Mouse (Mus musculus) cortical plate, adult 2 months (tissue): ENCODE data around the gene Scamp1.

ENCODE experiments used
- CTCF ChIP-seq: fragments of 200-500 bp; IDR thresholded peaks from 2 replicates; pipeline ENCODE4 v1.5.1; 2011; ENCODE audit warnings: mild to moderate bottlenecking, control low read depth, low read length; ENCODE audit not compliant: insufficient read depth; ENCODE audit errors: extremely low read depth
- POLR2A ChIP-seq: fragments of 200-500 bp; IDR thresholded peaks from 2 replicates; pipeline ENCODE4 v1.6.1; 2011; ENCODE audit warnings: mild to moderate bottlenecking, low read length, control low read depth; ENCODE audit not compliant: insufficient read depth; ENCODE audit errors: extremely low read depth

DNA sequence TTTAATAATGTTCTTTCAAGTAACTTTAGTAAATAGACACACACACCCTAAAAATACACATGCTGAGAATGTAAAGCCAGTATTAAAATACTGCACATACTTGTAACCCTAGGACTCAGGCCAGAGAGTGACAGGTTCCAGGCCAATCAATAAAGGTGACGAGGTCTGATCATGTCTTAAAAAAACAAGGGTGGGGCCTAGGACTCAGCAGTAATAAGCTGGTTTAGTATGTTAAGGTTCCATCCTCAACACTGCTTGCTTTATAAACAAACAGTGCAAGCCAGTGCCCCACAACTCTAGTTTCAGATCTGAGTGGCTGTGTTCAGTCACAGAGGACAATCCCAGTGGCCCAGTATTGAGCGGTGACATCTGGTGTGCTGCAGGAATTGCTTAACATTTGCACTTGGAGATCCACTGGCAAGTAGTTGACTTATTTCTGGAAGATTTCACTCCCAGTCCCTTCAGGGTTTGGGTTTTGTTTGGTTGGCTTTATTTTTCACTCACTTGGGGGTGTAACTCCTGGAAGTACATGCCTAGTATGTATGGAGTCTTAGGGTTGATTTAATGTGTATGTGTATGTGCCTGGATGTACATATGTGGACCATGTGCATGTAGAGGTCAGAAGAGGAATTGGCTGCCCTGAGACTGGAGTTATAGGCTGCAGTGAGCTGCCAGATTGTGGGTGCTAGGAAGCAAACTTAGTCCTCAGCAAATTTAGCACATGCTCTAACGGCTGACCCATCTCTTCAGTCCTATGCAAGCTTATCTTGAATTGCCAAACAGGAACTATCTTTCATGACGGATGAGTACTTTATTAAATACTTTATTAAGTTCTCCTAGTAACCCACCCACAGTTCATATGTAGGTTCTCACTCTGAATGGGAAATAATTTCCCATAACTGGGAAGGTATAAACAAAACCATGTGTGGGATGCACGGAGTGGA, 104.9 kb downstream of the Scamp1 start:
- TF ChIP-seq POLR2A (no peak), CTCF (no peak)
